Mouse (Mus musculus): ENCODE data around the gene Pex11b. TPM values are rescaled to one million over a fixed set of nuclear protein-coding genes. Genes with fewer than 3 reads are reported as not detected.
"Not testable (repeated sequence)": the region's sequence is repeated elsewhere in the genome, so short reads cannot be mapped to it uniquely, and the experiment has no call there.

Gene Pex11b
- polyA plus RNA-seq, 1 experiment from 2014 or later: 44.6 TPM

DNA sequence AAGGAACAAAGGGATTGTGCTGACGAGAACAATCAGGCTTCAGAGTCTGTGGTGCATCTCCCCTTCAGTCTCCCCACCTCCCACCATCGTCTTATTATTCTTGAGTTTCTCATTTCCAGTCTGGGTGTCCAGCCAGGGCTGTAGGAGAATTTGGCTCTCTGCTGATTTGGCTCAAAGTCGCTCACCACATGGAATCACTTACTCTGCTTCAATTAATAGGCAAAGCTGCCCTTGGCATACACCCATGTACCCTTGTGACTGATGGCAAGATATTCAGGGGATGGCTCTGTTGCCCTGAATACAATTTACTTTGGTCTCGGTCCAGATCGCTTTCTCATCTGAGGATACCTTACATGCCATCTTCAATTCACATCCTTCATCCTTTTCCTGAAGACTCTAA, 31.9 kb upstream of the Pex11b start:
- Histone ChIP-seq H3K4me2 (ENCODE audit: low read depth, low read length) (peak overlapping the region; percentile 64), H3K9ac (ENCODE audit: low read length) (no peak overlapping the region), H3K4me3 (replicated peaks; ENCODE audit: low read length) (peak overlapping the region; percentile 71), H3K27me3 (ENCODE audit: control insufficient read depth, insufficient read depth, low read length) (no peaks in the 10 kb centered on the region), H3K9me3 (replicated peaks; ENCODE audit: control insufficient read depth, low read length) (no peaks in the 10 kb centered on the region), H3K27ac (ENCODE audit: low read length) (peak overlapping the region; percentile 97), H3K36me3 (ENCODE audit: control insufficient read depth, insufficient read depth, low read length) (no peaks in the 10 kb centered on the region), H3K4me1 (ENCODE audit: control insufficient read depth, insufficient read depth, low read length) (peaks cover 18% of the 10 kb centered on the region; the same call in 1 of the 2 replicates)
- no peak for ATAC-seq (ENCODE audit: insufficient read depth, low FRiP score)
- 49% methylated on average over 5 of the region's 5 CpGs for WGBS

DNA sequence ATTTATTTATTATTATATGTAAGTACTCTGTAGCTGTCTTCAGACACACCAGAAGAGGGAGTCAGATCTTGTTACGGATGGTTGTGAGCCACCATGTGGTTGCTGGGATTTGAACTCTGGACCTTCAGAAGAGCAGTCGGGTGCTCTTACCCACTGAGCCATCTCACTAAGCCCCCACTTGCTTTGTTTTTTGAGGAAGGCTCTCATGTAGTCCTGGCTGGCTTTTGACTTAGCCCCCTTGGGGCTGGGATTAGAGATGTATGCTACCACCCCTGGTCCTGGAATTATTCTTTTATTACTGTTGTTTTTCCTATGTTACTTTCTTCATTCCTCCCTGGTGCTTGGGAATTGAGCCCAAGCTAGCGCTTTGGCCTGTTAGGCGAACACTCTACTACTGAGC, 29.2 kb upstream of the Pex11b start:
- not testable (repeated sequence) for H3K9ac ChIP-seq (ENCODE audit: low read length); H3K4me2 ChIP-seq (ENCODE audit: low read depth, low read length); H3K4me3 ChIP-seq (replicated peaks; ENCODE audit: low read length); H3K36me3 ChIP-seq (ENCODE audit: control insufficient read depth, insufficient read depth, low read length); ATAC-seq (ENCODE audit: insufficient read depth, low FRiP score); H3K4me1 ChIP-seq (ENCODE audit: control insufficient read depth, insufficient read depth, low read length); H3K27ac ChIP-seq (ENCODE audit: low read length); H3K27me3 ChIP-seq (ENCODE audit: control insufficient read depth, insufficient read depth, low read length); H3K9me3 ChIP-seq (replicated peaks; ENCODE audit: control insufficient read depth, low read length)
- WGBS: 93% methylated on average over 3 of the region's 4 CpGs

- H3K27me3 ChIP-seq (ENCODE audit: control insufficient read depth, insufficient read depth, low read length): no peaks in the 10 kb centered on the region
- H3K4me2 ChIP-seq (ENCODE audit: low read depth, low read length): no peak overlapping the region
- peaks cover 8% of the 10 kb centered on the region; the same call in 1 of the 2 replicates for H3K4me1 ChIP-seq (ENCODE audit: control insufficient read depth, insufficient read depth, low read length)
- H3K36me3 ChIP-seq (ENCODE audit: control insufficient read depth, insufficient read depth, low read length): no peaks in the 10 kb centered on the region
- H3K9ac ChIP-seq (ENCODE audit: low read length): no peak overlapping the region
- no peak for ATAC-seq (ENCODE audit: insufficient read depth, low FRiP score)
- no peak overlapping the region for H3K27ac ChIP-seq (ENCODE audit: low read length)
- H3K9me3 ChIP-seq (replicated peaks; ENCODE audit: control insufficient read depth, low read length): no peaks in the 10 kb centered on the region
- WGBS: 85% methylated on average over 4 of the region's 4 CpGs
- H3K4me3 ChIP-seq (replicated peaks; ENCODE audit: low read length): no peak overlapping the region
Measured at GRCm38 (mm10) chr3:96606618-96607017, 28.6 kb upstream of the Pex11b start.

DNA sequence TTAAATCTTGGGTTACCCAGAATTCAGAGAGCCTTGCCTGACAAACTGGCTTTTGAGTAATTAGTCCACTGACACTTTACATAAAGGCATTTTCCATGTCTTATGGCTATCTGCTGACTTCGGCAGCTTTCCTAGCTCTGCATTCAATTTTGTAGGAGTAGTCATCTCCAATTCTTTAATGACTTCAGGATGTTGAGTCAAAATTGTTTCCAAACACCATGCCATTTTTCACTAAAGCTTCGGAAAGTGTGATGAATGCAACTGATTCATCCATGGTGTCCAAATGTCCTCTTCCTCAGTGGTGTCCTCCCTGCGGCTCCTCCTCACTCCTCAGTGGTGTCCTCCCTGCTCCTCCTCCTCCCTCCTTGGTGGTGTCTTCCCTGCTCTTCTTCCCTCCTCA, 17.2 kb upstream of the Pex11b start:
- Histone ChIP-seq H3K36me3 (ENCODE audit: control insufficient read depth, insufficient read depth, low read length) (0 out of 2 replicates have a peak, but pooled peaks cover 3% of the 10 kb centered on the region), H3K4me3 (replicated peaks; ENCODE audit: low read length) (no peak overlapping the region), H3K27me3 (ENCODE audit: control insufficient read depth, insufficient read depth, low read length) (no peaks in the 10 kb centered on the region), H3K9ac (ENCODE audit: low read length) (no peak overlapping the region), H3K27ac (ENCODE audit: low read length) (no peak overlapping the region), H3K9me3 (replicated peaks; ENCODE audit: control insufficient read depth, low read length) (no peaks in the 10 kb centered on the region), H3K4me1 (ENCODE audit: control insufficient read depth, insufficient read depth, low read length) (no peaks in the 10 kb centered on the region), H3K4me2 (ENCODE audit: low read depth, low read length) (no peak overlapping the region)
- no peak for ATAC-seq (ENCODE audit: insufficient read depth, low FRiP score)
- WGBS: 88% methylated on average over 3 of the region's 3 CpGs

DNA sequence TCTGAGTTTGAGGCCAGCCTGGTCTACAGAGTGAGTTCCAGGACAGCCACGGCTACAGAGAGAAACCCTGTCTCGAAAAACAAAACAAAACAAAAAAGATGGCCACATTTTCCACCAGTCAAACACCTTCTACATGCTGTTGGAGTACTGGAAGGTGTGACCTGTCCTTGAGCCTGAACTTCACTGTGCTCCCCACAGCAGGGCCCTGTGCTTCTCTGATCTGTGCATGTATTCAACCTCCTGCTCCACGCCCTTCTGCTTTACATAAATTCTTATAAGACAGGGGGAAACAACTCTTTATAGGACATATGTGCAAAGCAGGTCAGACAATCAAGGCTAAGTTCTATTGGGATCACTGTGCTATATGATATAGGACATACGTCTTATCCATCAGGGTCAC, 12.0 kb upstream of the Pex11b start:
- no peak overlapping the region for H3K27ac ChIP-seq (ENCODE audit: low read length)
- H3K9me3 ChIP-seq (replicated peaks; ENCODE audit: control insufficient read depth, low read length): no peaks in the 10 kb centered on the region
- H3K4me2 ChIP-seq (ENCODE audit: low read depth, low read length): no peak overlapping the region
- no peak overlapping the region for H3K4me3 ChIP-seq (replicated peaks; ENCODE audit: low read length)
- no peaks in the 10 kb centered on the region for H3K4me1 ChIP-seq (ENCODE audit: control insufficient read depth, insufficient read depth, low read length)
- 94% methylated on average over 4 of the region's 4 CpGs for WGBS
- no peaks in the 10 kb centered on the region for H3K27me3 ChIP-seq (ENCODE audit: control insufficient read depth, insufficient read depth, low read length)
- no peak overlapping the region for H3K9ac ChIP-seq (ENCODE audit: low read length)
- H3K36me3 ChIP-seq (ENCODE audit: control insufficient read depth, insufficient read depth, low read length): peaks cover 10% of the 10 kb centered on the region; the same call in 1 of the 2 replicates
- no peak for ATAC-seq (ENCODE audit: insufficient read depth, low FRiP score)

DNA sequence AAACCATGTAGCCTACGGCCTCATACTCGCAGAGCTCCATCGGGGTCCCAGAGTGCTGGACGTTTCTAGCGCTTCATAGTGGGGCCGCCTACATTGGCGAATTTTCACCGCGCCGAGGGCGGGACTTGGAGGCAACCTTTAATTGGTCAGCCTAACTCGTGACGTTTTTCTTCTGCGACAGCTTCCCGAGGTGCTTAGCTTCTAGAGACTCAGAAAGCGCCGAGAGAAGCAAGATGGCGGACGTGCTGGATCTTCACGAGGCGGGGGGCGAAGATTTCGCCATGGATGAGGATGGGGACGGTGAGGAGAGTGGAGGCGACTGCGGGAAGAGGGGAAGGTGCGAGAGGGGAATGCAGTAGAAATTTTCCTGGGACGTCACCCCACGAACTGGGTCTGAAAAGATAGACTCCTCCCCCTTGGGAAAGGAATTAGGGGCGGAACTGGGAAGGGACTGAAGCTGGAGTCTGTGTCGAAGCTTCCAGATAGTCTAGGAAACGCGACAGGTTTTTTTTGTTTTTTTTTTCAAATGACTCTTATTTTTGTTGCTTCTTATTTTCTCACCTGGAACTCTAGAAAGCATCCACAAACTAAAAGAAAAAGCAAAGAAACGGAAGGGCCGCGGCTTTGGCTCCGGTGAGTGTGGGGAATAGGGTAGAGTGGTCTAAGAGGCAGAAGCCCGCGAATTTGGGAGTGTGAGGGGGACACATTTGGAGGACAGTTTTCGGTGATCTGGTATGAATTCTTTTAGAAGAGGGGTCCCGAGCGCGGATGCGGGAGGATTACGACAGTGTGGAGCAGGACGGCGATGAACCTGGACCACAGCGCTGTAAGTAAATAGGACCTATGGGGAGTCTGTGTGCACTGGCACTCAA, 5.2 kb upstream of the Pex11b start, which contains the start of gene Rbm8a:
TSS of gene Rbm8a (plus strand) at position 205 of the 872 bp plus-strand sequence.
- Histone ChIP-seq H3K9ac (ENCODE audit: low read length) (peak within 1 kb of the TSS; percentile 82), H3K4me1 (ENCODE audit: control insufficient read depth, insufficient read depth, low read length) (peaks cover 12% of the 10 kb centered on the region), H3K9me3 (replicated peaks; ENCODE audit: control insufficient read depth, low read length) (no peaks in the 10 kb centered on the region), H3K36me3 (ENCODE audit: control insufficient read depth, insufficient read depth, low read length) (peaks cover 6% of the 10 kb centered on the region; the same call in 1 of the 2 replicates), H3K27me3 (ENCODE audit: control insufficient read depth, insufficient read depth, low read length) (no peaks in the 10 kb centered on the region), H3K27ac (ENCODE audit: low read length) (peak within 1 kb of the TSS; percentile 81), H3K4me2 (ENCODE audit: low read depth, low read length) (peak within 1 kb of the TSS; percentile 88), H3K4me3 (replicated peaks; ENCODE audit: low read length) (peak within 1 kb of the TSS; percentile 85)
- WGBS: 1% methylated on average over 48 of the region's 48 CpGs
- peak; percentile 97 for ATAC-seq (ENCODE audit: insufficient read depth, low FRiP score)

DNA sequence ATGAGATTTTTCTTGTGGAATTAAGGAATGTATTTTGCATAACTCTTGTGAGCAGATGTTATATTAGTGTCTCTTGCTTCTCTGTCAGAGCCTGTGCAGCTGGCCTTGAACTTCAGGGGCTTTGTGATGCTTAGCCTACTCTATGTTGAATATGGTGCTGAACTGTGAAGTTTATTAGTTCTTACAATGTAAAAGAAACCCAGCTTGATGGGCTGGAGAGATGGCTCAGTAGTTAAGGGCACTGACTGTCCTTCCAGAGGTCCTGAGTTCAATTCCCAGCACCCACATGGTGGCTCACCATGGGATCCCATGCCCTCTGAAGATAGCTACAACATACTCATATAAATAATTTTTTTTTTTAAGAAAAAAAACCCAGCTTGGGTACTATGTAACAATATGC, 3.1 kb upstream of the Pex11b start:
- Histone ChIP-seq H3K4me2 (ENCODE audit: low read depth, low read length) (no peak overlapping the region), H3K27ac (ENCODE audit: low read length) (no peak overlapping the region), H3K9me3 (replicated peaks; ENCODE audit: control insufficient read depth, low read length) (no peaks in the 10 kb centered on the region), H3K4me1 (ENCODE audit: control insufficient read depth, insufficient read depth, low read length) (peaks cover 20% of the 10 kb centered on the region), H3K9ac (ENCODE audit: low read length) (no peak overlapping the region), H3K4me3 (replicated peaks; ENCODE audit: low read length) (no peak overlapping the region), H3K36me3 (ENCODE audit: control insufficient read depth, insufficient read depth, low read length) (peaks cover 6% of the 10 kb centered on the region; the same call in 1 of the 2 replicates), H3K27me3 (ENCODE audit: control insufficient read depth, insufficient read depth, low read length) (no peaks in the 10 kb centered on the region)
- no peak for ATAC-seq (ENCODE audit: insufficient read depth, low FRiP score)

GRCm38 (mm10) chr3:96634015-96634414, 1.2 kb upstream of the Pex11b start:
- Histone ChIP-seq H3K36me3 (ENCODE audit: control insufficient read depth, insufficient read depth, low read length) (peaks cover 6% of the 10 kb centered on the region; the same call in 1 of the 2 replicates), H3K27ac (ENCODE audit: low read length) (no peak overlapping the region), H3K9me3 (replicated peaks; ENCODE audit: control insufficient read depth, low read length) (no peaks in the 10 kb centered on the region), H3K9ac (ENCODE audit: low read length) (no peak overlapping the region), H3K4me2 (ENCODE audit: low read depth, low read length) (no peak overlapping the region), H3K4me3 (replicated peaks; ENCODE audit: low read length) (no peak overlapping the region), H3K4me1 (ENCODE audit: control insufficient read depth, insufficient read depth, low read length) (peaks cover 20% of the 10 kb centered on the region), H3K27me3 (ENCODE audit: control insufficient read depth, insufficient read depth, low read length) (no peaks in the 10 kb centered on the region)
- no peak for ATAC-seq (ENCODE audit: insufficient read depth, low FRiP score)
- 72% methylated on average over 1 of the region's 1 CpGs for WGBS

- Histone ChIP-seq H3K9me3 (replicated peaks; ENCODE audit: control insufficient read depth, low read length) (no peaks in the 10 kb centered on the region), H3K4me1 (ENCODE audit: control insufficient read depth, insufficient read depth, low read length) (peaks cover 16% of the 10 kb centered on the region; the same call in 1 of the 2 replicates), H3K9ac (ENCODE audit: low read length) (peak overlapping the region; percentile 96), H3K27ac (ENCODE audit: low read length) (peak overlapping the region; percentile 84), H3K4me3 (replicated peaks; ENCODE audit: low read length) (peak overlapping the region; percentile 87), H3K36me3 (ENCODE audit: control insufficient read depth, insufficient read depth, low read length) (peaks cover 6% of the 10 kb centered on the region; the same call in 1 of the 2 replicates), H3K27me3 (ENCODE audit: control insufficient read depth, insufficient read depth, low read length) (no peaks in the 10 kb centered on the region), H3K4me2 (ENCODE audit: low read depth, low read length) (peak overlapping the region; percentile 53)
- no peak for ATAC-seq (ENCODE audit: insufficient read depth, low FRiP score)
- WGBS: 9% methylated on average over 15 of the region's 15 CpGs
Measured at GRCm38 (mm10) chr3:96635906-96636305, 730 bp downstream of the Pex11b start.
